Mouse (Mus musculus) frontal cortex, postnatal 36 days (tissue): ENCODE measurements around the gene Nmu.

Source experiments
- DNase-seq, 2 experiments: peaks; one replicate each; pipeline ENCODE4 v3.0.0; 2022; ENCODE audit warnings: low spot score in 2 of 2

Nmu gene

GRCm38 (mm10) chr5:76321249-76322196 lies 42.1 kb downstream of the Nmu start:
- no peak for DNase-seq

GRCm38 (mm10) chr5:76308206-76308605 lies 55.4 kb downstream of the Nmu start:
- no peak for DNase-seq

GRCm38 (mm10) chr5:76306261-76306660 lies 57.3 kb downstream of the Nmu start:
- DNase-seq, result no peak

GRCm38 (mm10) chr5:76305616-76306015 lies 58.0 kb downstream of the Nmu start:
- DNase-seq, result no peak

- peak; percentile 92 to 93 for DNase-seq
These were observed 58.9 kb downstream of the Nmu start, which contains the start of gene Clock for GRCm38 (mm10) chr5:76304452-76305341. Gene Clock (minus strand): TSS chr5:76304792.

- peak; percentile 62 to 68 for DNase-seq
These were observed 59.7 kb downstream of the Nmu start for GRCm38 (mm10) chr5:76303745-76304451.

GRCm38 (mm10) chr5:76303379-76303744 lies 60.2 kb downstream of the Nmu start:
- no peak for DNase-seq

GRCm38 (mm10) chr5:76302009-76302408 lies 61.6 kb downstream of the Nmu start:
- DNase-seq, result no peak

- DNase-seq, result no peak
These were observed 74.3 kb downstream of the Nmu start for GRCm38 (mm10) chr5:76289234-76289691.

- no peak for DNase-seq
These were observed 75.3 kb downstream of the Nmu start for GRCm38 (mm10) chr5:76288256-76288655.

GRCm38 (mm10) chr5:76287062-76287461 lies 76.5 kb downstream of the Nmu start:
- no peak for DNase-seq

- DNase-seq, result no peak
These were observed 77.9 kb downstream of the Nmu start for GRCm38 (mm10) chr5:76285699-76286098.

- DNase-seq, result no peak
These were observed 79.7 kb downstream of the Nmu start for GRCm38 (mm10) chr5:76283890-76284289.
